Comparison of ENCODE assay signal across 9 mouse cellular contexts in genomic region chr5:135271563-135272165, GRCm38 (mm10). TPM values are rescaled to one million over a fixed set of nuclear protein-coding genes. Genes with fewer than 3 reads are reported as not detected.
DNase-seq lines count a peak whose midpoint lies in the region; ATAC-seq and TF ChIP-seq lines count a peak whose summit lies in the region.
"Had no signal": no experiment of that assay in that cellular context is flagged by ENCODE, and none has a peak within 500 bp of the region (broad histone marks: within the 10 kb centered on the region; RNA-seq: fewer than 3 reads in every experiment).

No protein-coding gene starts in this region.

- H3K4me2 ChIP-seq in hindbrain, embryonic 13.5 days = no peak overlapping the region
- H3K4me2 ChIP-seq in midbrain, embryonic 13.5 days (replicated peaks) = no peak overlapping the region

- no peak for ATAC-seq in cerebellum, adult (ENCODE audit: insufficient number of reproducible peaks, low FRiP score, low TSS enrichment)
- peak; percentile 72 for ATAC-seq in hindbrain, embryonic 13.5 days (ENCODE audit: low FRiP score)
- ATAC-seq in midbrain, embryonic 13.5 days = no peak

- no peaks in the 10 kb centered on the region; the same call in 1 of the 2 replicates for H3K27me3 ChIP-seq in cerebellum, adult 2 months (ENCODE audit: control insufficient read depth, insufficient read depth, low read length)
- peaks cover 13% of the 10 kb centered on the region for H3K27me3 ChIP-seq in hindbrain, embryonic 13.5 days
- peaks cover 3% of the 10 kb centered on the region; the same call in 1 of the 2 replicates for H3K27me3 ChIP-seq in midbrain, embryonic 13.5 days

- no peaks in the 10 kb centered on the region for H3K36me3 ChIP-seq in hindbrain, embryonic 13.5 days
- H3K36me3 ChIP-seq in midbrain, embryonic 13.5 days = no peaks in the 10 kb centered on the region

- peak; percentile 65 to 73 for DNase-seq in cerebellum, adult 2 months
- peak; percentile 66 for DNase-seq in brain, adult 2 months (ENCODE audit: low read depth, low spot score)
- DNase-seq in embryo, embryonic 10 days (ENCODE audit: low spot score) = no peak
- no peak for DNase-seq in spleen, postnatal 10 days (ENCODE audit: low spot score in 2 of 2)
- no peak for DNase-seq in lung, postnatal 10 days
- DNase-seq: lung, adult 2 months had no signal

- no peak overlapping the region for H3K27ac ChIP-seq in cerebellum, adult 2 months (ENCODE audit: insufficient read depth, low read length)
- peak overlapping the region; percentile 67 for H3K27ac ChIP-seq in hindbrain, embryonic 13.5 days
- peak overlapping the region; percentile 30 for H3K27ac ChIP-seq in midbrain, embryonic 13.5 days

- H3K9ac ChIP-seq in hindbrain, embryonic 13.5 days = no peak overlapping the region
- no peak overlapping the region for H3K9ac ChIP-seq in midbrain, embryonic 13.5 days (replicated peaks)

- no peaks in the 10 kb centered on the region for H3K4me1 ChIP-seq in cerebellum, adult 2 months (ENCODE audit: control insufficient read depth, insufficient read depth, low read length)
- H3K4me1 ChIP-seq in hindbrain, embryonic 13.5 days (replicated peaks) = peaks cover 33% of the 10 kb centered on the region
- H3K4me1 ChIP-seq in midbrain, embryonic 13.5 days (replicated peaks) = peaks cover 28% of the 10 kb centered on the region

- no peak for TF ChIP-seq CTCF in cerebellum, adult 2 months (IDR thresholded peaks at IDR 0.05; ENCODE audit: borderline replicate concordance, insufficient read depth, low read depth, low read length)

- no peaks in the 10 kb centered on the region for H3K9me3 ChIP-seq in hindbrain, embryonic 13.5 days
- H3K9me3 ChIP-seq in midbrain, embryonic 13.5 days = no peaks in the 10 kb centered on the region

- TF ChIP-seq POLR2A in cerebellum, adult 2 months (IDR thresholded peaks at IDR 0.05; ENCODE audit: borderline replicate concordance, insufficient read depth, low read length) = no peak

- no peak overlapping the region for H3K4me3 ChIP-seq in cerebellum, adult 2 months (replicated peaks; ENCODE audit: insufficient read depth, low read depth, low read length)
- H3K4me3 ChIP-seq in hindbrain, embryonic 13.5 days = no peak overlapping the region
- H3K4me3 ChIP-seq in midbrain, embryonic 13.5 days (replicated peaks) = no peak overlapping the region

- 4% methylated on average over 12 of the region's 12 CpGs for WGBS in cerebellum, adult 2 months
- WGBS in hindbrain, embryonic 13.5 days = 39% methylated on average over 12 of the region's 12 CpGs
- 35% methylated on average over 12 of the region's 12 CpGs for WGBS in midbrain, embryonic 13.5 days

RNA-seq across cellular contexts. Expression of gene Fzd9, which starts 20.6 kb away (rescaled TPM):
- 8.5 and 10.1 TPM in 2 replicates for polyA plus RNA-seq in cerebellum, adult 2 months (2012; rRNA removed)
- polyA plus RNA-seq in hindbrain, embryonic 13.5 days (2015; fragmentation: Nextera tagmentation; extraction: Ambion mirVana) = 12.3 and 14.3 TPM in 2 replicates
- 11.3 and 12.2 TPM in 2 replicates for polyA plus RNA-seq in midbrain, embryonic 13.5 days (2015; fragmentation: Nextera tagmentation; extraction: Ambion mirVana)

Comparison
In these comparisons a context has a peak if more than half of its experiments do, and no peak if none do; other contexts are left out.
1. DNase-seq: peak in cerebellum, adult 2 months (2 of 2) and brain, adult 2 months (single experiment); none in embryo, embryonic 10 days (single experiment), spleen, postnatal 10 days (0 of 2) and lung, postnatal 10 days (single experiment).